Mouse (Mus musculus) bone marrow, adult 2 months (tissue): ENCODE data around the gene Aim2. TPM values are rescaled to one million over a fixed set of nuclear protein-coding genes. Genes with fewer than 3 reads are reported as not detected.

Experiments used
- H3K27ac ChIP-seq: fragments of 200-500 bp; 2 replicates; pipeline ENCODE4 v1.5.1; 2012; ENCODE audit warnings: low read depth, mild to moderate bottlenecking, control low read depth, inconsistent platforms, low read length; ENCODE audit not compliant: control insufficient read depth, poor library complexity, insufficient read depth
- H3K4me1 ChIP-seq: fragments of 200-500 bp; 2 replicates; pipeline ENCODE4 v1.6.1; 2011; ENCODE audit warnings: low read length; ENCODE audit not compliant: control insufficient read depth, insufficient read depth
- H3K4me3 ChIP-seq: fragments of 200-500 bp; replicated peaks from 2 replicates; pipeline ENCODE3; 2011; ENCODE audit warnings: mild to moderate bottlenecking, low read depth, low read length, control low read depth; ENCODE audit not compliant: control insufficient read depth
- CTCF ChIP-seq: fragments of 200-500 bp; IDR thresholded peaks from 2 replicates; pipeline ENCODE4 v1.5.1; 2011; ENCODE audit warnings: low read length, control low read depth; ENCODE audit not compliant: control insufficient read depth, insufficient read depth
- POLR2A ChIP-seq: fragments of 200-500 bp; IDR thresholded peaks from 2 replicates; pipeline ENCODE4 v1.6.1; 2011; ENCODE audit warnings: low read depth, mild to moderate bottlenecking, control low read depth, low read length, borderline replicate concordance; ENCODE audit not compliant: control insufficient read depth
- WGBS: fragments of 180-500 bp; shearing (Covaris S2); methylation state at CpG from one replicate; pipeline ENCODE4 v1.1.7; 2018; 5-methylcytosine and 5-hydroxymethylcytosine counted together
- polyA plus RNA-seq: library from polyadenylated mRNA; stranded (reverse); fragments of >200 nt; gene quantifications from 2 replicates; pipeline ENCODE4 v1.2.4, GENCODE M21; 2011; ENCODE audit warnings: low replicate concordance; ENCODE audit not compliant: missing spikeins, insufficient read depth, insufficient read length

Aim2 gene
- polyA plus RNA-seq, 1 experiment: 29.2 TPM

DNA sequence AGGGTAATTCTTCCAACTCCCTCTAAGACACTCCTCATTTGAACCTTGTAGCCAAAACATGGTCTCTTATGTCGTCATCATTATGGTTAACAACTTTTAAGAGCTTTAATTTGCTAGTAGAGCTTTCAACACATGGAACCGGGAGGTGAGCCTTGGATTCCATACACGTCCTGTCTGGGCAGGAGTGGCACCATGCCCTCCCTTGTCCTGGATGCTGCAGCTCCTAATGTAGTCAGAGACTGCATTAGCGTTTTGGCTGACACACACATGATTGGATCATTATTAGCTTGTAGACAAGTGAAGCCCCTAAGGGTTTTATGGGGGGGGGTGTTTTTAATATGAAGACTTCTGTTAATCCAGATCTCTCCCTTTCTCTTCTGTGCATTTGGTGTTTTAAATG lies 25.7 kb upstream of the Aim2 start:
- Histone ChIP-seq H3K27ac (no peak overlapping the region), H3K4me1 (no peaks in the 10 kb centered on the region; the same call in 1 of the 2 replicates), H3K4me3 (no peak overlapping the region)
- WGBS: 69% methylated on average over 4 of the region's 4 CpGs
- TF ChIP-seq CTCF (no peak), POLR2A (no peak)

DNA sequence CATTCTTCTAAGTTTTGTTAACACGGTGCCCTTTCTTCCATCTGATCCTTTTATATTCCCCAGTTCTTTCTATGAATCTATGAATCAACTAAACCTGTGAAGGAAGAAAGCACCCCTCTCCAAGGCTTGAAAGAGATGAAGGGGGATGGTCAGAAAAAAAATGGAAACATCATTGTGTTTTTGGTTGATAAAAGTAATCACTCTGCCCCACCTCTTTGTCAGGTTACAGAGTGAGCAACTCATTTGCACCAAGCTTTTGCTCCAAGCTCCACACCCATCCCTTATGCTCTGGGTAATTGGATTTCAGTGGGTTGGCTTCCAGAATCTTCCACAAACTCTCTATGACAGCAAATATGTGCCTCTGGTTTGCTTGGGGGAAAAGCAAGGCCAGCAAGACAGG lies 25.3 kb upstream of the Aim2 start:
- WGBS: 89% methylated on average over 1 of the region's 1 CpGs

DNA sequence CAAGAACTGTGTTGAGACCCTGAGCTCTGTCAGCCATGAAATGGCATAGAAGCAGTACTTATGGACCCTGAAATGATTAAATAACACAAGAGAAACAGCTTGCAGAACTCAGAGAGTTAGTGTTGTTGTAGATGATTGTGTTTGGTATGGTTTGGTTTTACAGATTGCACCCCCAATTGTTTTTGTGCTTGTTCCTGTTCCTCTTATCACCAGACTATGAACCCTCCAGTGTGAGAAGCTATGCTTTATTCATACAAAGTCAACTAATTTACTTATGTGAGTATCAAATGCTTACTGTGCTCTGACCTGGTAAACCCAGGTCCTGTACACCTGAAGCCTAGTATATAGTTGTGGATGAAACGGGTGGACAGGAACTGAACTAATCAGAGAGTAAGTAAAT lies 24.1 kb upstream of the Aim2 start:
- whole genome bisulfite sequencing: 56% methylated on average over 1 of the region's 1 CpGs
- Histone ChIP-seq H3K4me3 (no peak overlapping the region), H3K4me1 (no peaks in the 10 kb centered on the region; the same call in 1 of the 2 replicates), H3K27ac (no peak overlapping the region)
- no peak for TF ChIP-seq CTCF
- no peak for TF ChIP-seq POLR2A

More for the DNA sequence above, 25.3 kb upstream of the Aim2 start:
- TF ChIP-seq CTCF: no peak
- no peak for TF ChIP-seq POLR2A
- Histone ChIP-seq H3K4me3 (no peak overlapping the region), H3K27ac (no peak overlapping the region), H3K4me1 (no peaks in the 10 kb centered on the region; the same call in 1 of the 2 replicates)

DNA sequence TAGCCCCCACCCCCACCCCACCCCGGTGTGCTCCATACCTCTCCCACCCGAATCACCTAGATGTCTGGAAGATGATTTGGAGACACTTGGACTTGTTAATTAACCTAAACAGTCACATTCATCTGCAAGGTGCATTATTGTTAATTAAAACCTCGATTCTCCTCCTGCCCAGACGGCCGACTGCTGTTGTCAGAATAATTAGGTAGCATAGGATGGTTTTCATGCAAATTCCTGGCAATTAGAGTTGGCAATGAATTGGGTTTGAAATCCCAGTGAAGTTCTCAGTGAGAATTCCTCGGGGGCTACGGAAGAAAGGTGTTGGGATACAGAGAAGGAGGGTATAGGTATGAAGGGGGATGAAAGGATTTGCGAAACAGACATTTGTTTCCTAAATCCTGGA lies 22.2 kb upstream of the Aim2 start:
- Histone ChIP-seq H3K4me3 (no peak overlapping the region), H3K4me1 (no peaks in the 10 kb centered on the region; the same call in 1 of the 2 replicates), H3K27ac (no peak overlapping the region)
- TF ChIP-seq CTCF (no peak), POLR2A (no peak)
- 81% methylated on average over 8 of the region's 8 CpGs for WGBS

DNA sequence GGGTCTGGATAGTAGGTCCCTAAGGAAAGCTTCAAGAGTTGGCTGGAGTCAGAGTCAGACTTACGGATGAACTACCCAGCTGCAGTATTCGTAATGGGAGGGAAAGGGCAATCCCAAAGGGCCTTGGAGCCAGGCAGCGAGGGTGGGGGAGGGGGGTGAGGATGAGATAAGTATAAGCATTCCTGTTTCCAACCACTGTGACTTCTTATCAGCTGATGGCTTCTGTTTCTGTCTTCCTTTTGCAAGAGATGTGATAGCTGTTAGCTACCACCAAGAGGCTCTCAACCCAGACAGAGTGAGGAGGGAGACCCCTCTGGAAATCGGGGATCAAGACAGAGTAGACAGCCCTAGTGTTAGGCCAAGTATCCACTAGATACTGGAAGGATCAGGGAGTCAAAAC lies 21.5 kb upstream of the Aim2 start:
- Histone ChIP-seq H3K4me3 (peak overlapping the region; percentile 38), H3K27ac (no peak overlapping the region; the same call in 1 of the 2 replicates), H3K4me1 (no peaks in the 10 kb centered on the region; the same call in 1 of the 2 replicates)
- WGBS: 33% methylated on average over 4 of the region's 4 CpGs
- no peak for TF ChIP-seq POLR2A
- TF ChIP-seq CTCF: no peak

DNA sequence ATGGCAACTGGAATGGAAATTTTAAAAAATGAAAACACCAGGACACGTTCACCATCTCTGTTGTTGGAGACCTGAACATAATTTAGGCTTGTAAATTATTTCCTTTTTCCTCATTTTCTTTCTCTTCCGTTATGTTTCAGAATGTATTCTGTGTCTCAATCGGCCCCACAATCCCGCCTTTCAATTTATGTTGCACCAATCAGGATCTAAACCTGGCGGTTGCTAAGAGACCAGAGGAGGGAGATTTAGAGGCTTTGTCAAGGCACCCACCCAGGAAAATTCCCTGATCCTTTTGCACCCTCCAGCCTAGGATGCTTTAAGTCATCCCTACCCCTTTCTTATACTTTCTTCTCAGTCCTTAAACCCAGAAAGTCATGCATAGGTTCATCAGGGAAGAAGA lies 20.9 kb upstream of the Aim2 start:
- TF ChIP-seq CTCF (no peak), POLR2A (no peak)
- peak overlapping the region; percentile 2 for H3K4me3 ChIP-seq
- WGBS: 73% methylated on average over 5 of the region's 5 CpGs
- no peaks in the 10 kb centered on the region; the same call in 1 of the 2 replicates for H3K4me1 ChIP-seq
- no peak overlapping the region for H3K27ac ChIP-seq

DNA sequence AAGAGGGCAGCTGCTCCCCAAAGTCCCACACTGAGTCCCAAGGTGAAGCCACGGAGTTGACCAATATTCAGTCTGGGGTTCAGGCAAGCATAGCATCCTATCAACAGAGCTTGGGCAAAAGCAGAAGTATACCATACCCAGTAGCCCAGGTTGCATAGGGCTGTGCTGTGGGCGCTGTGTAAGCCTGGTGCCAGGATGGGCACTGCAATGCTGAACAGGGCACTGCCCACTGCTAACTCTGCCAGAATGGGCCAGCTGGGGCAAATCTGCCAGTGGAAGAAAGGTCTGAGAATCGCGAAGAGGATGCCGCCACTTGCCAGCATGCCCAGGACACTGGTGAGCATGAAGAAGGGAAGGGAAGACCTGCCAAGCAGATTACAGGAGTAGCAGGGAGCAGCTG lies 18.3 kb upstream of the Aim2 start:
- 76% methylated on average over 5 of the region's 5 CpGs for WGBS
- H3K4me3 ChIP-seq: peak overlapping the region; percentile 79
- H3K27ac ChIP-seq: peak overlapping the region; percentile 91
- TF ChIP-seq POLR2A (no peak), CTCF (no peak)
- no peaks in the 10 kb centered on the region for H3K4me1 ChIP-seq

DNA sequence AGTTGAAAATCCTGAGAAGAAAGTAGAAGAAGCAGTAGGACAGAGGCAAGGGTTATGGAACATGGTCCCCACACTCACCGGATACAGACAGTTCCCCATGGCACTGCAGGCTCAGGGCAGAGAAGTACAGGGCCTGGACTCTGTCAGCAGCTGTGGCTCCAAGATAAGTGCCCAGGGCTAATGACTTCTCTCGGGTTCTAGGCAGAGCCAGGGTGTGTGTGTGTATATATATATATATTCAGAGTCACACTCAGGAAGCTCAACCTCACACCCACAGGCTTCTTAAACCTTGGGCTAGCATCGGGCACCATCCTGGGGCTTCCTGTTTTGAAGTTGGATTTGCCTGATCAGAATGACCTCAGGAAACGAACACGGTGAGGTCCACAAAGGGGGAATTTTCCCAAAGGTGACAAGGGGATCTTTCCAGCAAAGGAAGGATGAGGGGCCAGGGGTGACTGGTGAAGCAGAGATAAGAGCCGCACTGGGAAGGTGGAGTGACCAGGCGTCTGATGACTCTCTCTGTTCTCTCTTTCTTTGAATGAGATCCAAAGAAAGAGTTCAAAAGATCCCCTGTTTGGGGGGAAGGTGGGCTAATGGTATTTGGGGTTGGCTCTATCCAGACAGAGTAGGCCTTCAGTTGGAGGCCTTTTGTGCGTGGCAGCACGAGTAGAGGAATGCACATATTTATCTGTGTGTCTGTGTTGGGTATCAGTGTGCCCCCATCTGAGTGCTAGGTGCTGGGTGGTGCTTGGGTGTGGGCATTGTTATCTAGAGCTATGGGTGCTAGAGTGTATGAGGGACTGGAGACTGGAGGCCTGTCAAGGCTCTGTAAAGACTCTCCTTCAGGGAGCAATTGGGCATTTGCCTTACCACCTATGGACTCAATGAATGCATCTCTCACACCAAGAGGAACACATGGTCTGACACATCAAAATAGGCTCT lies 17.1 kb upstream of the Aim2 start, which contains the start of gene Ackr1:
Ackr1 (minus strand) TSS at position 439 of the 942 bp plus-strand sequence.
- peak; percentile 42 for TF ChIP-seq POLR2A
- no peak for TF ChIP-seq CTCF
- H3K27ac ChIP-seq: peak within 1 kb of the TSS; percentile 91
- H3K4me1 ChIP-seq: no peaks in the 10 kb centered on the region
- H3K4me3 ChIP-seq: peak within 1 kb of the TSS; percentile 79
- WGBS: 33% methylated on average over 9 of the region's 9 CpGs
